Mouse (Mus musculus) liver, embryonic 11.5 days (tissue): ENCODE measurements around the gene Dagla. TPM values are rescaled to one million over a fixed set of nuclear protein-coding genes. Genes with fewer than 3 reads are reported as not detected.

Experiments used
- ATAC-seq: fragments of 200-750 bp; cut with Nextera tagmentation; replicated peaks from 2 replicates; pipeline ENCODE4 v1.8.0; 2017; ENCODE audit warnings: moderate number of reproducible peaks, mild to moderate bottlenecking, moderate TSS enrichment, moderate library complexity; ENCODE audit not compliant: low FRiP score
- DNase-seq: peaks from one replicate; pipeline ENCODE4 v3.0.0-alpha.2; 2017; ENCODE audit warnings: low spot score
- H3K27ac ChIP-seq: fragments of 300-500 bp; sonication (generic); 2 replicates; pipeline ENCODE4 v1.5.1; 2014; ENCODE audit warnings: mild to moderate bottlenecking, low read depth, low read length, control low read depth
- H3K27me3 ChIP-seq: fragments of 300-500 bp; sonication (generic); replicated peaks from 2 replicates; pipeline ENCODE4 v1.6.1; 2014; ENCODE audit warnings: low read length, mixed read lengths; ENCODE audit not compliant: control insufficient read depth, insufficient read depth
- H3K36me3 ChIP-seq: fragments of 300-500 bp; sonication (generic); 2 replicates; pipeline ENCODE4 v1.6.1; 2014; ENCODE audit warnings: mild to moderate bottlenecking, low read length, moderate library complexity, mixed read lengths; ENCODE audit not compliant: control insufficient read depth, insufficient read depth
- H3K4me1 ChIP-seq: fragments of 300-500 bp; sonication (generic); replicated peaks from 2 replicates; pipeline ENCODE4 v1.6.1; 2014; ENCODE audit warnings: low read length, mixed read lengths; ENCODE audit not compliant: control insufficient read depth, insufficient read depth
- H3K4me2 ChIP-seq: fragments of 300-500 bp; sonication (generic); 2 replicates; pipeline ENCODE4 v1.6.1; 2014; ENCODE audit warnings: mild to moderate bottlenecking, control low read depth, moderate library complexity
- H3K4me3 ChIP-seq: fragments of 300-500 bp; sonication (generic); 2 replicates; pipeline ENCODE4 v1.5.1; 2014; ENCODE audit warnings: low read depth, low read length, control low read depth
- H3K9ac ChIP-seq: fragments of 300-500 bp; sonication (generic); 2 replicates; pipeline ENCODE4 v1.6.1; 2014; ENCODE audit warnings: low read depth, low read length, control low read depth
- H3K9me3 ChIP-seq: fragments of 300-500 bp; sonication (generic); 2 replicates; pipeline ENCODE4 v1.6.1; 2016; ENCODE audit warnings: low read length, inconsistent platforms, mixed read lengths; ENCODE audit not compliant: control insufficient read depth
- WGBS: fragments of 180-500 bp; shearing (Covaris S2); extraction: QIAGEN DNeasy Blood & Tissue Kit; methylation state at CpG from one replicate; pipeline ENCODE4 v1.1.7; 2014; 5-methylcytosine and 5-hydroxymethylcytosine counted together
- polyA plus RNA-seq: library from polyadenylated mRNA; unstranded; fragments of >200 nt; fragmentation: Nextera tagmentation; extraction: Ambion mirVana; gene quantifications from 2 replicates; pipeline ENCODE4 v1.2.1, GENCODE M21; 2014

The Dagla gene
- polyA plus RNA-seq, 1 experiment from 2014 or later, result 0.82 TPM

GRCm38 (mm10) chr19:10248128-10248527 is 56.5 kb downstream of the Dagla start:
- ATAC-seq, result no peak
- no peak overlapping the region for H3K4me3 ChIP-seq
- no peaks in the 10 kb centered on the region for H3K36me3 ChIP-seq
- H3K9me3 ChIP-seq, result no peaks in the 10 kb centered on the region
- no peak overlapping the region for H3K27ac ChIP-seq
- 0 out of 2 replicates have a peak, but pooled peaks cover 8% of the 10 kb centered on the region for H3K4me1 ChIP-seq
- WGBS, result 50% methylated on average over 20 of the region's 20 CpGs
- DNase-seq, result no peak
- H3K9ac ChIP-seq, result no peak overlapping the region
- no peak overlapping the region for H3K4me2 ChIP-seq
- peaks cover 15% of the 10 kb centered on the region for H3K27me3 ChIP-seq

- no peak for ATAC-seq
- 22% methylated on average over 6 of the region's 6 CpGs for WGBS
- Histone ChIP-seq H3K27ac (no peak overlapping the region), H3K9ac (no peak overlapping the region), H3K4me3 (no peak overlapping the region), H3K9me3 (no peaks in the 10 kb centered on the region), H3K4me1 (0 out of 2 replicates have a peak, but pooled peaks cover 8% of the 10 kb centered on the region), H3K4me2 (no peak overlapping the region), H3K27me3 (peaks cover 15% of the 10 kb centered on the region), H3K36me3 (no peaks in the 10 kb centered on the region)
- no peak for DNase-seq
These were observed 57.5 kb downstream of the Dagla start for GRCm38 (mm10) chr19:10247165-10247564.

DNA sequence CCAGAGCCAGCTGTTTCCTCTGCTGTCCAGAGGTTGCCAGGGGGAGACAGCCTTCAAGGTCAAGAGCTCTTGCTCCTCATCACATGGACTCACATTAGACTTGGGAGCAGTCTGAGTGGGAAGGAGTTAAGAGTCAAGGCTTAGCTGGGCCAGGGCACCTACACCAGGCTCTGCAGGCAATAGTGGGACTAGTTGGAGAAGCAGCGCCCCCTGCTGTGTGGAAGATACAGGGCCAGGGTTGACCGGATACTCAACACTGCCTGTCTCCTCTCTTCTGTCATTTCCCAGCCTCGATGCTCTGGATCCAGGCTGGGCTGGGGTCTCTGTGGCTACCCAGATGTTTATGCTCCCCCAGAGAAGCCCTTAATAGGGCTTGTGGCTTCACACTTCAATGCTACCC is 60.5 kb downstream of the Dagla start:
- Histone ChIP-seq H3K27ac (no peak overlapping the region), H3K27me3 (peaks cover 15% of the 10 kb centered on the region)
- DNase-seq, result no peak

GRCm38 (mm10) chr19:10242916-10243315 is 61.8 kb downstream of the Dagla start:
- Histone ChIP-seq H3K4me3 (no peak overlapping the region), H3K9me3 (no peaks in the 10 kb centered on the region), H3K27ac (no peak overlapping the region), H3K4me1 (peaks cover 29% of the 10 kb centered on the region), H3K27me3 (peaks cover 10% of the 10 kb centered on the region; the same call in 1 of the 2 replicates), H3K36me3 (no peaks in the 10 kb centered on the region), H3K9ac (no peak overlapping the region), H3K4me2 (no peak overlapping the region)
- no peak for DNase-seq
- no peak for ATAC-seq
- WGBS, result 15% methylated on average over 8 of the region's 8 CpGs

More for the DNA sequence above, 60.5 kb downstream of the Dagla start:
- Histone ChIP-seq H3K4me2 (no peak overlapping the region), H3K4me1 (peaks cover 19% of the 10 kb centered on the region), H3K4me3 (no peak overlapping the region), H3K9me3 (no peaks in the 10 kb centered on the region), H3K9ac (no peak overlapping the region), H3K36me3 (no peaks in the 10 kb centered on the region)
- WGBS, result 15% methylated on average over 3 of the region's 3 CpGs
- ATAC-seq, result peak; percentile 46; the same call in 1 of the 2 replicates

DNA sequence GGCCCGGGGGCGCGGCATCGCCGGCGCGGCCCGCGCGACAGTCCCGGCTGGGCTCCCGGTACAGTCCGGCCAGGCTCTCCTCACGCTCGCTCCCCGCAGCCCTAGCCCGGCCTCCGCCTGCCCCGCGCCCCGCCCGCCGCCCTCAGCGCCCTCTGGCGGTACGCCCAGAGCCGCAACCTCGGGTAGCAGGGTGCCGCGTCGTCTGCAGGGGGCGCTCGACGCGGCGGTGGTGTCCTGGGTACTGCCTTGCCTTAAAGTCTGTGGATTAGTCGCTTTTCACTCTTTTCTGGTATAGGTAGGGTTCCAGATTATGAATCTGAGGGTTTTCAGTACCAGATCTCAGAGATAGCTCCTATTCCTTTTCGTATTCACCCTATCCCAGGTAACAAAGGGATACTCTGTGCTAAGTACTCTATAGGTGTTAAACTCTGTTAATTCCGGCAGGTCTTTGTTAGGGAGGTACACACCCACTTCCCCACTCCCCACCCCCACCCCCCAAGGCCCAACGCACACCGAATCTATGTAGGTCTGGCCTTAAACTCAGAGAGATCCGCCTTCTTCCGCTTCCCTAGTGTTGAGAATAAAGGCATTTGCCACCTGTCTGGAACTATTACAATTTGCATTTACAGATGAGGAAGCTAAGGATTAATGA is 63.9 kb downstream of the Dagla start, which contains the start of gene Myrf:
Gene Myrf (minus strand): TSS at position 95 of the 652 bp plus-strand sequence.
- Histone ChIP-seq H3K27ac (peak within 1 kb of the TSS; percentile 33), H3K27me3 (peaks cover 5% of the 10 kb centered on the region; the same call in 1 of the 2 replicates), H3K4me2 (peak within 1 kb of the TSS; percentile 85), H3K36me3 (no peaks in the 10 kb centered on the region), H3K9me3 (no peaks in the 10 kb centered on the region), H3K9ac (peak within 1 kb of the TSS; percentile 70), H3K4me1 (peaks cover 24% of the 10 kb centered on the region), H3K4me3 (peak within 1 kb of the TSS; percentile 62)
- WGBS, result 7% methylated on average over 43 of the region's 43 CpGs
- ATAC-seq, result peak; percentile 78
- DNase-seq, result peak; percentile 87

DNA sequence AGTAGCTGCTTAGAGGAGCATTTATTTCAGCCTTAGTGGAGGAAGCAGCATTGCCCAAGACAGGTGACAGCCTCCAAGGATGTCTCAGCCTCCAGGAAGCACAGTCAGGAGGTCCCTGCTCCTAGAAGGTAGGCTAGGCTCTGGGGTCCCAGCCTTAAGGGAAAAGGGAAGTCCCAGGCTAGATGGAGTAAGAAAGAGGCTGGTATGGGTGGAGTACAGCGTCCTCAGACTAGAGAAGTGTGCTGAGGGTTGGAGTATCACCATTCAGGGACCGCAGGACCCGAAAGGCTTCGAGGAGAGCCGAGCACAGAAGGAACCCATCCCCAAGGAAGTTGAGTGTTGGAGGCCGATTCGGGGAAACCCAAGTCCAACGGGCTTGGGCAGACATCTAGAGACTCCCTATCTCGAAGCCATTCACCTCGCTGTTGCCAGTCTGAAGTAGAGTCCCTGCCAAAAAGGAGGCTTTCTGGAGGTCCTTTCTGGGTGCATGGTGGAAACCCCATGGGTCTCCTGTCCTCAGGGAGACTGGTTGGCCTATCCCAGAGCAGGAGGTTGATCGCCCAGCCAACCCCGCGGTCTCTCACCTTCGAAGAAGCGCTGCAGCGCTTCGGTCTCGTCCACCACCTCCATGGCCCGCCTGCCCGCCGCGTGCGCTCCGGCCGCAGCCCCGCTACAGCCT is 64.6 kb downstream of the Dagla start:
- Histone ChIP-seq H3K27me3 (peaks cover 5% of the 10 kb centered on the region; the same call in 1 of the 2 replicates), H3K4me3 (peak overlapping the region; percentile 62), H3K36me3 (no peaks in the 10 kb centered on the region), H3K9ac (peak overlapping the region; percentile 70), H3K4me1 (peaks cover 30% of the 10 kb centered on the region), H3K27ac (peak overlapping the region; percentile 33), H3K9me3 (no peaks in the 10 kb centered on the region), H3K4me2 (peak overlapping the region; percentile 85)
- WGBS, result 2% methylated on average over 26 of the region's 26 CpGs
- no peak for DNase-seq
- no peak; the same call in 1 of the 2 replicates for ATAC-seq

- Histone ChIP-seq H3K9me3 (no peaks in the 10 kb centered on the region), H3K9ac (peak overlapping the region; percentile 70), H3K27me3 (peaks cover 5% of the 10 kb centered on the region; the same call in 1 of the 2 replicates), H3K36me3 (no peaks in the 10 kb centered on the region), H3K4me1 (peaks cover 33% of the 10 kb centered on the region), H3K27ac (peak overlapping the region; percentile 67; the same call in 1 of the 2 replicates), H3K4me3 (peak overlapping the region; percentile 62), H3K4me2 (peak overlapping the region; percentile 85)
- DNase-seq (no peak), ATAC-seq (no peak)
- 20% methylated on average over 2 of the region's 2 CpGs for WGBS
These were observed 65.3 kb downstream of the Dagla start for GRCm38 (mm10) chr19:10239419-10239818.

DNA sequence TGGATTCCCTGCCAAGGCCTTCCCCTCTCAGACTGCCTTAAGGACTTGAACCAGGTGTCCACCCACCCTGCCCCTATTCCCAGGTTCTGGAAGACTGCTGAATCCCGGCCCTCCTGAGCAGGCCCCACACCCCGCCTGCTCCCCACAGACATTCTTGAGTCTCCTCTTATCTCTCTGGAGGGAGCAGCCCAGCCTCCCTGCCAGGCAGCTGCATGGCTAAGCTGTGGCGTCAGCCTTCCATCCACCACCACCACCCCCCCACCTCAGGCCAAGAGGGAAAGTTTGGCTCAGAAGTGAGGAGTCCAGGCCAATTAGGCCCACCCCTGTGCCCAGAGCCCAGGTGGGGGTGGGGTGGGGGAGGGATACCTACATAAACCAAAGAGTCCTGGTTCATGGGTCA is 66.2 kb downstream of the Dagla start:
- 0 out of 2 replicates have a peak, but pooled peaks have one; percentile 40 for ATAC-seq
- 17% methylated on average over 3 of the region's 3 CpGs for WGBS

More for the DNA sequence above, 66.2 kb downstream of the Dagla start:
- Histone ChIP-seq H3K4me1 (peaks cover 36% of the 10 kb centered on the region), H3K27ac (peak overlapping the region; percentile 67), H3K9me3 (no peaks in the 10 kb centered on the region), H3K4me2 (peak overlapping the region; percentile 85), H3K9ac (peak overlapping the region; percentile 21; the same call in 1 of the 2 replicates), H3K27me3 (peaks cover 5% of the 10 kb centered on the region; the same call in 1 of the 2 replicates), H3K36me3 (no peaks in the 10 kb centered on the region), H3K4me3 (peak overlapping the region; percentile 62)
- DNase-seq, result no peak
